13 mouse cellular contexts compared by ENCODE assay signal in genomic region chr6:88990300-88990685, GRCm38 (mm10).
A peak's percentile ranks its signal among the peaks of the same experiment; 100 is the strongest.
DNase-seq lines count a peak whose midpoint lies in the region; ATAC-seq and TF ChIP-seq lines count a peak whose summit lies in the region.
"Had no signal": no experiment of that assay in that cellular context is flagged by ENCODE, and none has a peak within 500 bp of the region (broad histone marks: within the 10 kb centered on the region; RNA-seq: fewer than 3 reads in every experiment).

No protein-coding gene starts in this region.

- H3K36me3 ChIP-seq in G1E (replicated peaks): no peaks in the 10 kb centered on the region
- H3K36me3 ChIP-seq in lung, postnatal 0 days (ENCODE audit: insufficient read depth, low read length): no peaks in the 10 kb centered on the region
- H3K36me3 ChIP-seq in midbrain, postnatal 0 days (ENCODE audit: insufficient read depth, low read length): no peaks in the 10 kb centered on the region
- H3K36me3 ChIP-seq: limb, embryonic 12.5 days had no signal

- TF ChIP-seq CTCF in G1E (IDR thresholded peaks at IDR 0.05; ENCODE audit: low read depth, low read length): no peak
- TF ChIP-seq CTCF in lung, postnatal 0 days (IDR thresholded peaks at IDR 0.05): no peak
- no peak for TF ChIP-seq CTCF in midbrain, postnatal 0 days (IDR thresholded peaks at IDR 0.05)

- H3K27me3 ChIP-seq in G1E (ENCODE audit: insufficient read depth, low read length): peaks cover 6% of the 10 kb centered on the region; the same call in 1 of the 2 replicates
- no peaks in the 10 kb centered on the region for H3K27me3 ChIP-seq in lung, postnatal 0 days (replicated peaks; ENCODE audit: insufficient read depth, low read length)
- H3K27me3 ChIP-seq in midbrain, postnatal 0 days (ENCODE audit: insufficient read depth, low read length): no peaks in the 10 kb centered on the region

- H3K4me3 ChIP-seq in G1E (ENCODE audit: low read depth, low read length): no peak overlapping the region; the same call in 1 of the 2 replicates
- no peak overlapping the region for H3K4me3 ChIP-seq in lung, postnatal 0 days (ENCODE audit: low read depth, low read length)
- H3K4me3 ChIP-seq in midbrain, postnatal 0 days (ENCODE audit: low read depth, low read length): no peak overlapping the region
- H3K4me3 ChIP-seq: forebrain, embryonic 13.5 days; limb, embryonic 12.5 days had no signal

- TF ChIP-seq EP300 in lung, postnatal 0 days (IDR thresholded peaks at IDR 0.05): no peak

- 16% methylated on average over 1 of the region's 1 CpGs for WGBS in lung, postnatal 0 days
- 22% methylated on average over 1 of the region's 1 CpGs for WGBS in midbrain, postnatal 0 days

- no peak overlapping the region for H3K9ac ChIP-seq in lung, postnatal 0 days (replicated peaks; ENCODE audit: low read depth)
- H3K9ac ChIP-seq in midbrain, postnatal 0 days (replicated peaks; ENCODE audit: low read length, poor library complexity, severe bottlenecking): no peak overlapping the region
- H3K9ac ChIP-seq: forebrain, embryonic 13.5 days; limb, embryonic 12.5 days had no signal

- no peaks in the 10 kb centered on the region for H3K9me3 ChIP-seq in G1E (replicated peaks)
- no peaks in the 10 kb centered on the region for H3K9me3 ChIP-seq in lung, postnatal 0 days (ENCODE audit: low read length)
- no peaks in the 10 kb centered on the region for H3K9me3 ChIP-seq in midbrain, postnatal 0 days (ENCODE audit: low read length)
- H3K9me3 ChIP-seq: forebrain, embryonic 13.5 days; limb, embryonic 12.5 days had no signal

- intact Hi-C loops in gastrocnemius, postnatal 36 days (cut with DNase I): no loop called here

- no peak for ATAC-seq in G1E (ENCODE audit: extremely low read depth, insufficient number of reproducible peaks, low FRiP score, poor library complexity, severe bottlenecking)
- ATAC-seq in lung, postnatal 0 days: peak; percentile 86
- no peak for ATAC-seq in midbrain, postnatal 0 days (ENCODE audit: low FRiP score)
- ATAC-seq: forebrain, embryonic 13.5 days; inflammation-experienced regulatory T-cells, adult 6 months had no signal

- DNase-seq in gastrocnemius, adult 18-20 months (ENCODE audit: low spot score): peak; percentile 15
- no peak for DNase-seq in gastrocnemius, postnatal 36 days
- peak; percentile 13 for DNase-seq in G1E (ENCODE audit: low spot score)
- DNase-seq in heart, adult 9 months (ENCODE audit: low spot score in 2 of 2): peak; percentile 21 to 29
- peak; percentile 77 for DNase-seq in lung, postnatal 0 days (ENCODE audit: low spot score)
- DNase-seq in kidney, adult 18-20 months: no peak
- DNase-seq in layer of hippocampus, postnatal 25 days (ENCODE audit: extremely low spot score in 1 of 2, low spot score in 1 of 2): no peak
- no peak for DNase-seq in midbrain, postnatal 0 days (ENCODE audit: low spot score)
- DNase-seq: spleen, adult 18-20 months; thymus, postnatal 4 days had no signal

- H3K4me1 ChIP-seq in G1E (ENCODE audit: insufficient read depth, low read depth, low read length): peaks cover 28% of the 10 kb centered on the region
- H3K4me1 ChIP-seq in lung, postnatal 0 days (ENCODE audit: insufficient read depth, low read depth, low read length): no peaks in the 10 kb centered on the region; the same call in 1 of the 2 replicates
- no peaks in the 10 kb centered on the region for H3K4me1 ChIP-seq in midbrain, postnatal 0 days (ENCODE audit: insufficient read depth, low read length)
- H3K4me1 ChIP-seq: forebrain, embryonic 13.5 days; limb, embryonic 12.5 days had no signal

- no peak overlapping the region for H3K4me2 ChIP-seq in lung, postnatal 0 days (replicated peaks; ENCODE audit: low read depth, low read length)
- H3K4me2 ChIP-seq in midbrain, postnatal 0 days (ENCODE audit: low read depth, low read length, poor library complexity, severe bottlenecking): no peak overlapping the region
- H3K4me2 ChIP-seq: forebrain, embryonic 13.5 days; limb, embryonic 12.5 days had no signal

- H3K27ac ChIP-seq in lung, postnatal 0 days (ENCODE audit: low read length): peak overlapping the region; percentile 43; the same call in 1 of the 2 replicates
- no peak overlapping the region for H3K27ac ChIP-seq in midbrain, postnatal 0 days (ENCODE audit: low read depth, low read length)
- H3K27ac ChIP-seq: forebrain, embryonic 13.5 days; limb, embryonic 12.5 days had no signal

Comparison
In these comparisons a context has a peak if more than half of its experiments do, and no peak if none do; other contexts are left out.
1. DNase-seq: peak in gastrocnemius, adult 18-20 months (single experiment), G1E (single experiment), heart, adult 9 months (2 of 2) and lung, postnatal 0 days (single experiment); none in gastrocnemius, postnatal 36 days (0 of 2), kidney, adult 18-20 months (single experiment), layer of hippocampus, postnatal 25 days (0 of 2) and midbrain, postnatal 0 days (single experiment).